Mouse (Mus musculus) ES-E14 (cell line): Measurements from ENCODE around the gene Prph2. TPM values are rescaled to one million over a fixed set of nuclear protein-coding genes. Genes with fewer than 3 reads are reported as not detected.
A peak's percentile ranks its signal among the peaks of the same experiment; 100 is the strongest.

Experiments
- DNase-seq: peaks from one replicate; pipeline ENCODE4 v3.0.0-alpha.2; 2013; ENCODE audit warnings: low read depth, low spot score
- H3K27ac ChIP-seq: 2 replicates; pipeline ENCODE4 v1.5.1; 2012; ENCODE audit warnings: low read depth, mild to moderate bottlenecking, low read length, moderate library complexity, mixed read lengths; ENCODE audit not compliant: poor library complexity, insufficient read depth, severe bottlenecking
- H3K36me3 ChIP-seq: 2 replicates; pipeline ENCODE4 v1.6.1; 2012; ENCODE audit warnings: mild to moderate bottlenecking, low read length, moderate library complexity, mixed read lengths; ENCODE audit not compliant: control insufficient read depth, poor library complexity, insufficient read depth, severe bottlenecking
- H3K4me1 ChIP-seq, 2 experiments: fragments of 150-350 bp in 1 of 2; sonication (generic) in 1 of 2; 2 replicates each; pipeline ENCODE4 v1.6.1; 2012; ENCODE audit warnings: low read length in 2 of 2, mild to moderate bottlenecking in 1 of 2, mixed read lengths in 1 of 2; ENCODE audit not compliant: control insufficient read depth in 2 of 2, insufficient read depth in 2 of 2, poor library complexity in 1 of 2
- H3K4me3 ChIP-seq, 2 experiments: fragments of 150-350 bp in 1 of 2; sonication (generic) in 1 of 2; 2 replicates each; pipeline ENCODE4 v1.5.1; 2012; ENCODE audit warnings: low read length in 2 of 2, low read depth in 1 of 2, mild to moderate bottlenecking in 1 of 2, mixed read lengths in 1 of 2; ENCODE audit not compliant: insufficient read depth in 1 of 2, poor library complexity in 1 of 2, severe bottlenecking in 1 of 2
- H3K9ac ChIP-seq: 2 replicates; pipeline ENCODE4 v1.6.1; 2012; ENCODE audit warnings: low read depth, mild to moderate bottlenecking, low read length, mixed read lengths; ENCODE audit not compliant: poor library complexity, insufficient read depth, severe bottlenecking
- H3K9me3 ChIP-seq: fragments of 150-350 bp; sonication (generic); 2 replicates; pipeline ENCODE4 v1.6.1; 2012; ENCODE audit warnings: low read depth, mild to moderate bottlenecking, low read length; ENCODE audit not compliant: control insufficient read depth, insufficient read depth
- CHD2 ChIP-seq: IDR thresholded peaks from 2 replicates; pipeline ENCODE4 v1.6.1; 2014; ENCODE audit warnings: mild to moderate bottlenecking, low read depth, low read length, inconsistent platforms
- HCFC1 ChIP-seq: IDR thresholded peaks from 2 replicates; pipeline ENCODE4 v1.6.1; 2012; ENCODE audit warnings: low read length, inconsistent platforms, borderline replicate concordance; ENCODE audit not compliant: insufficient read depth
- MAFK ChIP-seq: IDR thresholded peaks from 2 replicates; pipeline ENCODE4 v1.6.1; 2014; ENCODE audit warnings: mild to moderate bottlenecking, low read depth, low read length, inconsistent platforms; ENCODE audit not compliant: insufficient read depth
- ZC3H11A ChIP-seq: IDR thresholded peaks from 2 replicates; pipeline ENCODE4 v1.6.1; 2012; ENCODE audit warnings: low read depth, mild to moderate bottlenecking, inconsistent platforms, low read length, borderline replicate concordance
- ZNF384 ChIP-seq: IDR thresholded peaks from 2 replicates; pipeline ENCODE4 v1.6.1; 2012; ENCODE audit warnings: low read depth, low read length, inconsistent platforms
- in situ Hi-C, 2 experiments: fragments of 600-800 bp; cut with MboI; formaldehyde crosslinking; loops; one replicate each; pipeline ENCODE4 v1.15.1; 2025; ENCODE audit warnings: low sequenced_read_pairs in 2 of 2, inconsistent platforms in 1 of 2; ENCODE audit not compliant: unreplicated experiment in 2 of 2
- total RNA-seq: library from RNA; depleted of rRNA; stranded (reverse); fragments of 300-350 nt; gene quantifications from 2 replicates; pipeline ENCODE4 v1.2.3, GENCODE M21; 2012

Prph2 gene
- total RNA-seq, 1 experiment: 0.18 TPM

GRCm38 (mm10) chr17:46884766-46885165 is 25.5 kb upstream of the Prph2 start:
- in situ Hi-C loops: no loop called here
- no peak for TF ChIP-seq ZC3H11A
- TF ChIP-seq ZNF384: no peak
- no peak for TF ChIP-seq CHD2
- TF ChIP-seq HCFC1: no peak
- TF ChIP-seq MAFK: no peak
- H3K36me3 ChIP-seq: no peaks in the 10 kb centered on the region

GRCm38 (mm10) chr17:46885218-46885909 is 24.9 kb upstream of the Prph2 start:
- H3K36me3 ChIP-seq: no peaks in the 10 kb centered on the region
- no peak for DNase-seq
- no peak overlapping the region for H3K4me3 ChIP-seq
- no peak overlapping the region for H3K27ac ChIP-seq
- H3K9me3 ChIP-seq: no peaks in the 10 kb centered on the region
- no peak for TF ChIP-seq CHD2
- TF ChIP-seq MAFK: no peak
- no peak for TF ChIP-seq ZNF384
- TF ChIP-seq ZC3H11A: no peak
- no peak for TF ChIP-seq HCFC1
- H3K4me1 ChIP-seq: peaks cover 4 to 17% of the 10 kb centered on the region in 2 experiments; a peak in 3 of 4 replicates
- in situ Hi-C loops: no loop called here
- H3K9ac ChIP-seq: no peak overlapping the region

More at GRCm38 (mm10) chr17:46884766-46885165, 25.5 kb upstream of the Prph2 start:
- no peak overlapping the region for H3K9ac ChIP-seq
- H3K9me3 ChIP-seq: no peaks in the 10 kb centered on the region
- H3K4me1 ChIP-seq: peaks cover 4 to 17% of the 10 kb centered on the region in 2 experiments; a peak in 3 of 4 replicates
- no peak overlapping the region for H3K4me3 ChIP-seq
- DNase-seq: no peak
- no peak overlapping the region for H3K27ac ChIP-seq

GRCm38 (mm10) chr17:46885910-46886643 is 24.2 kb upstream of the Prph2 start:
- TF ChIP-seq ZC3H11A (no peak), HCFC1 (no peak), CHD2 (no peak), MAFK (no peak), ZNF384 (no peak)
- no peak for DNase-seq

GRCm38 (mm10) chr17:46888511-46889212 is 21.6 kb upstream of the Prph2 start:
- Histone ChIP-seq H3K9ac (peak overlapping the region; percentile 75; the same call in 1 of the 2 replicates), H3K4me3 (peak overlapping the region; percentile 87 to 93; a peak in 3 of 4 replicates), H3K4me1 (peaks cover 6 to 21% of the 10 kb centered on the region in 2 experiments; a peak in 3 of 4 replicates), H3K27ac (no peak overlapping the region), H3K36me3 (peaks cover 4% of the 10 kb centered on the region; the same call in 1 of the 2 replicates), H3K9me3 (no peaks in the 10 kb centered on the region)
- DNase-seq: no peak
- TF ChIP-seq ZC3H11A (peak; percentile 29; the same call in 1 of the 2 replicates), CHD2 (no peak), ZNF384 (no peak), MAFK (no peak), HCFC1 (no peak)
- in situ Hi-C loops: no loop called here

More at GRCm38 (mm10) chr17:46885910-46886643, 24.2 kb upstream of the Prph2 start:
- no peaks in the 10 kb centered on the region for H3K9me3 ChIP-seq
- peak overlapping the region; percentile 8; the same call in 1 of the 2 replicates for H3K9ac ChIP-seq
- H3K4me3 ChIP-seq: no peak overlapping the region
- peaks cover 4 to 17% of the 10 kb centered on the region in 2 experiments; a peak in 3 of 4 replicates for H3K4me1 ChIP-seq
- 0 out of 2 replicates have a peak overlapping the region, but pooled peaks have one; percentile 0 for H3K27ac ChIP-seq
- in situ Hi-C loops: no loop called here
- H3K36me3 ChIP-seq: no peaks in the 10 kb centered on the region
